Mouse (Mus musculus) neural tube, embryonic 11.5 days (tissue): ENCODE results near the gene Dusp6. TPM values are rescaled to one million over a fixed set of nuclear protein-coding genes. Genes with fewer than 3 reads are reported as not detected.

Experiments
- ATAC-seq: fragments of 200-750 bp; cut with Nextera tagmentation; 2 replicates; pipeline ENCODE4 v1.8.0; 2017; ENCODE audit warnings: moderate number of reproducible peaks, mild to moderate bottlenecking, moderate TSS enrichment, moderate library complexity; ENCODE audit not compliant: insufficient read depth, low FRiP score, low TSS enrichment
- DNase-seq: peaks from one replicate; pipeline ENCODE4 v3.0.0-alpha.2; 2015; ENCODE audit warnings: low spot score
- H3K27ac ChIP-seq: fragments of 300-500 bp; sonication (generic); 2 replicates; pipeline ENCODE4 v1.5.1; 2014; ENCODE audit warnings: low read depth, mild to moderate bottlenecking, low read length
- H3K27me3 ChIP-seq: fragments of 300-500 bp; sonication (generic); 2 replicates; pipeline ENCODE4 v1.6.1; 2014; ENCODE audit warnings: mild to moderate bottlenecking, low read length, mixed read lengths; ENCODE audit not compliant: control insufficient read depth, insufficient read depth
- H3K36me3 ChIP-seq: fragments of 300-500 bp; sonication (generic); 2 replicates; pipeline ENCODE4 v1.6.1; 2014; ENCODE audit warnings: mild to moderate bottlenecking, low read length, moderate library complexity, mixed read lengths; ENCODE audit not compliant: control insufficient read depth, insufficient read depth
- H3K4me1 ChIP-seq: fragments of 300-500 bp; sonication (generic); 2 replicates; pipeline ENCODE4 v1.6.1; 2014; ENCODE audit warnings: low read length, mixed read lengths; ENCODE audit not compliant: control insufficient read depth, insufficient read depth
- H3K4me2 ChIP-seq: fragments of 300-500 bp; sonication (generic); 2 replicates; pipeline ENCODE4 v1.6.1; 2014; ENCODE audit warnings: low read depth, mild to moderate bottlenecking, moderate library complexity
- H3K4me3 ChIP-seq: fragments of 300-500 bp; sonication (generic); 2 replicates; pipeline ENCODE4 v1.5.1; 2014; ENCODE audit warnings: low read depth, low read length
- H3K9ac ChIP-seq: fragments of 300-500 bp; sonication (generic); 2 replicates; pipeline ENCODE4 v1.6.1; 2014; ENCODE audit warnings: mild to moderate bottlenecking, low read length
- H3K9me3 ChIP-seq: fragments of 300-500 bp; sonication (generic); 2 replicates; pipeline ENCODE4 v1.6.1; 2016; ENCODE audit warnings: low read length; ENCODE audit not compliant: control insufficient read depth
- WGBS: fragments of 180-500 bp; shearing (Covaris S2); extraction: QIAGEN DNeasy Blood & Tissue Kit; methylation state at CpG from one replicate; pipeline ENCODE4 v1.1.7; 2014; 5-methylcytosine and 5-hydroxymethylcytosine counted together
- polyA plus RNA-seq: library from polyadenylated mRNA; unstranded; fragments of >200 nt; fragmentation: Nextera tagmentation; extraction: Ambion mirVana; gene quantifications from 2 replicates; pipeline ENCODE4 v1.2.1, GENCODE M21; 2014

Dusp6 gene
- polyA plus RNA-seq, 1 experiment from 2014 or later, result 57.5 TPM

DNA sequence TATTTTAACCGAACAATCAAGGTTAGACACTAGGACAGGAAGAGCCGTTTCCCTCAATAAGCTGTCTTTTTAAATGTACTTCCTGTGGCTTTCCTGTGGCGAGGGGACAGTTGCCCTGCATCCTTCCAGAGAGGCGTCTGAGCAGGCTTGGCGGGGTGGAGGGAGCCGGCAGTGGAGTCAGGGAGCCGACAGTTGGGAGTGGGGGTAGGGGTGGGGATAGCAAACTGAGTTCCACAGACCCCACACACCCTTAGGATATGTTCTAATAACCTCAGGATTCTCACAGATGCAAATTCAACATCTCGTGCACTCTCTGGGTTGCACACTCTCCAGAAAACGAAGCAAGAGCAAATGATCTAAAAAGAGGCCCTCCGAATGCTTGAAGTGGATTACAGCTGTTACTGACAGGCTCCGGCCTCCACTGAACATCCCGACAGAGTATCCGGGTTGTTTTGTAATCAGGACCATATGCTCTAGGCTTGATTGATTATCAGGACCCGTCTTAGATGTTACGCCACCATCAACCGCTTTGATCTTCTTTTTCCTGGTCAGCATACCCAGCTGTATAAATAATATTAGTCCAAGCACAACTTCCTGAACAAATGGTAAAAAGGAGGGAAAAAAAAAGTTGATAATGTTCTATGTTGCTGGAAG is 33.9 kb upstream of the Dusp6 start:
- Histone ChIP-seq H3K27ac (peak overlapping the region; percentile 35; the same call in 1 of the 2 replicates), H3K9ac (no peak overlapping the region), H3K4me2 (peak overlapping the region; percentile 23), H3K27me3 (no peaks in the 10 kb centered on the region), H3K4me3 (no peak overlapping the region), H3K4me1 (peaks cover 3% of the 10 kb centered on the region; the same call in 1 of the 2 replicates), H3K36me3 (no peaks in the 10 kb centered on the region), H3K9me3 (no peaks in the 10 kb centered on the region)
- ATAC-seq, result no peak
- WGBS, result 9% methylated on average over 16 of the region's 16 CpGs
- peak; percentile 47 for DNase-seq

- Histone ChIP-seq H3K4me1 (peaks cover 3% of the 10 kb centered on the region; the same call in 1 of the 2 replicates), H3K4me2 (no peak overlapping the region), H3K9me3 (no peaks in the 10 kb centered on the region), H3K27ac (no peak overlapping the region), H3K4me3 (no peak overlapping the region), H3K27me3 (no peaks in the 10 kb centered on the region), H3K36me3 (no peaks in the 10 kb centered on the region), H3K9ac (no peak overlapping the region)
- WGBS, result 71% methylated on average over 7 of the region's 7 CpGs
- DNase-seq (no peak), ATAC-seq (no peak)
These were observed 30.4 kb upstream of the Dusp6 start for GRCm38 (mm10) chr10:99232518-99233227.

DNA sequence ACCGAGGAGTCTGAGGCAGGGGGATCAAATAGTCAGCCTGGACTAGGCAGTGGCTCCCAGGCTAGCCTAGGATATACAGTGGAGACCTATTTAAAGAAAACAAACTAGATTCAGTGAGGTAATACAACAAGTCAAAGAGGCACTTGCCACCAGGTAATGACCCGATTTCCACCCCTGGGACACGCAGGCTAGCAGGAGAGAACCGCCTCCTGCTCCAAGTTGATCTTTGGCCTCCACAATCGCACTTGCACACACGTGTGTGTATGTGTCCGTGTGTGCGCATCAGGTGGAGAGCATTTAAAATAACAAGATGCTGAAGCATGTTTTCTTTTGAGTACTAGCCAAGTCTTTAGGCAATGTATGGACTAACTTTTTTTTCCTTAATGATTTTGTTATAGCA is 28.7 kb upstream of the Dusp6 start:
- DNase-seq (no peak), ATAC-seq (no peak)
- H3K9me3 ChIP-seq, result no peaks in the 10 kb centered on the region
- no peaks in the 10 kb centered on the region for H3K27me3 ChIP-seq
- no peaks in the 10 kb centered on the region for H3K36me3 ChIP-seq
- 88% methylated on average over 8 of the region's 8 CpGs for WGBS
- no peaks in the 10 kb centered on the region; the same call in 1 of the 2 replicates for H3K4me1 ChIP-seq
- H3K4me3 ChIP-seq, result no peak overlapping the region
- no peak overlapping the region for H3K9ac ChIP-seq
- no peak overlapping the region for H3K4me2 ChIP-seq
- H3K27ac ChIP-seq, result no peak overlapping the region

GRCm38 (mm10) chr10:99235081-99235480 is 27.9 kb upstream of the Dusp6 start:
- no peaks in the 10 kb centered on the region for H3K36me3 ChIP-seq

DNA sequence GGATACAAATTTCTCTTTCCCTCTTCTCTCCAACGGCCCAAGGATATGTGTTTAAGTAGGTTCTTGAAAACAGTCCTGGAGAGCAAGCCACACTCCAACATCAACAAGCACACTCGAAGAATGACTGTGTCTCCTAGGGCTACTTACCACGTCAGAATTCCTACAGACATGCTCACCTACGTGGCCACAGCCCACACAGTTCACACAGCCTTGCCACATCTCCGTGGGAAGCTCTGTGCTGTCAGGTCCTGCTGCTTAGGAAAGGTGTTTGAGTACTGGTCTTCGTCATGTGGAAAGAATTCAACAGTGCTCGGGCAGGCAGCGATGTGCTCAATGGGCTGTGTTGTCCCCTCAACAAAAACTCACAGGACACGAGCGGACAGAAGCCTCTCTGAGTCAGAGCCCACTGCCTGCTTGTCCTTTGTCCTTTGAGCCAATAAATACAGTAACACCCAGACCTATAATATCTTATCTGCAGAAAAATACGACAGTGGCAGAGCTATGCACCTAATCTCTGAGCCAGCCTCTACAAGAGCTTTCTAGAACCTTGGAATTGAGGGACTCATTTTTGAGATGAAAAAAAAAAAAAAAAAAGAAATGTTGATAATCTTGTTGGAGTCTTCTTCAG is 25.7 kb upstream of the Dusp6 start:
- Histone ChIP-seq H3K4me1 (no peaks in the 10 kb centered on the region), H3K4me2 (no peak overlapping the region), H3K27me3 (no peaks in the 10 kb centered on the region), H3K27ac (no peak overlapping the region), H3K9ac (no peak overlapping the region), H3K4me3 (no peak overlapping the region), H3K9me3 (no peaks in the 10 kb centered on the region), H3K36me3 (no peaks in the 10 kb centered on the region)
- no peak for DNase-seq
- ATAC-seq, result no peak
- 75% methylated on average over 11 of the region's 11 CpGs for WGBS

More at GRCm38 (mm10) chr10:99235081-99235480, 27.9 kb upstream of the Dusp6 start:
- H3K27me3 ChIP-seq, result no peaks in the 10 kb centered on the region
- no peak overlapping the region for H3K4me3 ChIP-seq
- 95% methylated on average over 9 of the region's 9 CpGs for WGBS
- no peak overlapping the region for H3K9ac ChIP-seq
- H3K4me1 ChIP-seq, result no peaks in the 10 kb centered on the region
- ATAC-seq, result no peak
- no peak for DNase-seq
- no peak overlapping the region for H3K27ac ChIP-seq
- H3K9me3 ChIP-seq, result no peaks in the 10 kb centered on the region
- no peak overlapping the region for H3K4me2 ChIP-seq

GRCm38 (mm10) chr10:99238537-99238936 is 24.5 kb upstream of the Dusp6 start:
- no peak overlapping the region for H3K9ac ChIP-seq
- no peak overlapping the region for H3K4me2 ChIP-seq
- DNase-seq (no peak), ATAC-seq (no peak)
- H3K4me3 ChIP-seq, result no peak overlapping the region
- no peaks in the 10 kb centered on the region for H3K27me3 ChIP-seq
- H3K27ac ChIP-seq, result no peak overlapping the region
- H3K4me1 ChIP-seq, result no peaks in the 10 kb centered on the region
- 82% methylated on average over 11 of the region's 11 CpGs for WGBS
- H3K36me3 ChIP-seq, result no peaks in the 10 kb centered on the region
- H3K9me3 ChIP-seq, result no peaks in the 10 kb centered on the region

GRCm38 (mm10) chr10:99241284-99241828 is 21.7 kb upstream of the Dusp6 start:
- Histone ChIP-seq H3K27ac (no peak overlapping the region), H3K9me3 (no peaks in the 10 kb centered on the region), H3K4me1 (no peaks in the 10 kb centered on the region), H3K4me2 (no peak overlapping the region), H3K36me3 (no peaks in the 10 kb centered on the region), H3K27me3 (no peaks in the 10 kb centered on the region), H3K9ac (no peak overlapping the region), H3K4me3 (no peak overlapping the region)
- 80% methylated on average over 7 of the region's 7 CpGs for WGBS
- ATAC-seq (no peak), DNase-seq (no peak)

GRCm38 (mm10) chr10:99241829-99242711 is 21.0 kb upstream of the Dusp6 start:
- H3K36me3 ChIP-seq, result no peaks in the 10 kb centered on the region
- H3K9ac ChIP-seq, result no peak overlapping the region
- DNase-seq (no peak), ATAC-seq (no peak)
- no peaks in the 10 kb centered on the region for H3K9me3 ChIP-seq
- no peaks in the 10 kb centered on the region for H3K4me1 ChIP-seq
- 64% methylated on average over 16 of the region's 16 CpGs for WGBS
- H3K27ac ChIP-seq, result 0 out of 2 replicates have a peak overlapping the region, but pooled peaks have one; percentile 14
- H3K4me3 ChIP-seq, result no peak overlapping the region
- H3K27me3 ChIP-seq, result no peaks in the 10 kb centered on the region
- no peak overlapping the region for H3K4me2 ChIP-seq
